Mouse (Mus musculus) G1E (cell line): ENCODE results near the gene Gm765.

Experiments
- CTCF ChIP-seq: IDR thresholded peaks from 2 replicates; pipeline ENCODE4 v1.5.1; 2012; ENCODE audit warnings: low read depth, low read length, inconsistent platforms, mixed read lengths
- GATA1 ChIP-seq: IDR thresholded peaks from 2 replicates; pipeline ENCODE4 v1.6.1; 2012; ENCODE audit warnings: borderline replicate concordance, low read length, inconsistent platforms, mixed read lengths
- GATA2 ChIP-seq: IDR thresholded peaks from 2 replicates; pipeline ENCODE4 v1.6.1; 2012; ENCODE audit warnings: low read depth, low read length, inconsistent platforms, borderline replicate concordance
- POLR2AphosphoS5 ChIP-seq: IDR thresholded peaks from 2 replicates; pipeline ENCODE4 v1.6.1; 2012; ENCODE audit warnings: low read depth, low read length, inconsistent platforms; ENCODE audit not compliant: insufficient replicate concordance
- TAL1 ChIP-seq: conservative IDR thresholded peaks from 2 replicates; pipeline ENCODE4 v1.6.1; 2012; ENCODE audit warnings: low read depth, low read length, inconsistent platforms, mixed read lengths

GRCm38 (mm10) chr6:98287521-98287920 is 55.0 kb downstream of the Gm765 start:
- TF ChIP-seq CTCF (no peak), GATA1 (no peak), TAL1 (no peak), POLR2AphosphoS5 (no peak), GATA2 (no peak)
